Mouse (Mus musculus): ENCODE results near the gene Olfr159. TPM values are rescaled to one million over a fixed set of nuclear protein-coding genes. Genes with fewer than 3 reads are reported as not detected.

The Olfr159 gene
- polyA plus RNA-seq, 1 experiment, result not detected

DNA sequence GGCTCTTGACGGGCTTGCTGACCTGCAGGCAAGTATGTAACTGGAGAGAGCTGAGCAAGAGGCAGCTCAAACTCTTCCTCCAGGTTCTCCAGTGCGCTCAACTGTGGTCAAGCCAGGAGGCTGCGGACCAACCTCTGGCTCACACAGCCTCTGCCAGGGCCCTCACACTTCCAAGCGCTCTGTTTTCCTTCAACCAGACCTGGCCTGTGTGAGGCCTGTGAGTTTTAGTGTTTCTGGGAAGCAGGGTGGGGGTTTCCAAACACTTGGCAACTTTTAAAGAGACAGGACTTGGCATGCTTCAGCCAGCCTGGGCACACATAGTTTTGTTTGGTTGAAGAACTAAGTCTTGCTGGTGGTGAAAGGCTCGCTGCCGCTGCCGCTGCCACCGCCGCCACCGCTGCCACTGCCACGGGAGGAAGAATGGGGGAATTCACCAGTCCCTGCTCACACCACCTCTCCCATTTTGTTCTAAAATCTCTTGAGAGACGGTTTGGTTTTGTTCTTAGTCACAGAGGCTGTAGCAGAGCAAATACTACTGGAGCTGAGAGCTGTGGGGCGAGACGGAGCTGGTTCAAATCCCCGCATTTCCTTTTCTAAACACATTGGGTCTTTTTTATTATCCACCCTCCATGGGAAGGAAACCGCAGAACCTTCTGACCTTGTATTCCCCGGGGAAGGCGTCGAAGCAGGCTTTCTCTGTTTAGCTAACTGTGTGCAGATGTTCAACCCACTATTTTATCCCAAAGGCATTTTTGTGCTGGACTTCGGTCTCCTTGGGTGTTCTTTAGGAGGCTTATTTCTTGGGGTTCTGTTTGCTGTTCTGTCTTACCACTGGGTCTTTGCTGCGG is 11.0 kb downstream of the Olfr159 start:
- TF ChIP-seq CTCF (IDR thresholded peaks at IDR 0.05; ENCODE audit: borderline replicate concordance, insufficient read depth, low read length) (no peak), POLR2A (IDR thresholded peaks at IDR 0.05; ENCODE audit: low read depth, low read length) (no peak)
- Histone ChIP-seq H3K4me3 (ENCODE audit: insufficient read depth, low read length) (no peak overlapping the region), H3K27ac (ENCODE audit: insufficient read depth, low read length) (peak overlapping the region; percentile 76; the same call in 1 of the 2 replicates), H3K4me1 (ENCODE audit: control insufficient read depth, insufficient read depth, low read length) (peaks cover 10% of the 10 kb centered on the region)

DNA sequence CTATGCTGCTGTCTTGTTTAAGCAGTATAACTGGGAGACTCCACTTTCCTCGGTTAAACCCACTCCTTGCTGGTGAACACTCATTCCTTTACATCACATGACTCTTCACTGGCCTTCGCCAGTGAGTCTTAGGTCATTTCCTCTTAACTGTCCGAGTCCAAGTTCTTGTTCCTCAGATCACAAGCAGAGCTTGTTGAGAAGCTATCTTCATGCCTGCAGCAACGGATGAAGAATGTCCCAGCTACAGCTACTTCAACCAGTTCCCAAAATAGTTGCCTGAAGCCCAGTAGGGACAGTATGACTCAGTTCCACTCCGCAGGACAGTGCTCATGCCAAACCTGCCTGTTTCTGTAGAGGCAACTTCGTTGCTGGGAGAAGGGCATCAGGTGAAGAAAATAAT is 13.6 kb downstream of the Olfr159 start:
- peak overlapping the region; percentile 4; the same call in 1 of the 2 replicates for H3K27ac ChIP-seq (ENCODE audit: insufficient read depth, low read length)
- peaks cover 10% of the 10 kb centered on the region for H3K4me1 ChIP-seq (ENCODE audit: control insufficient read depth, insufficient read depth, low read length)
- no peak for TF ChIP-seq CTCF (IDR thresholded peaks at IDR 0.05; ENCODE audit: borderline replicate concordance, insufficient read depth, low read length)
- TF ChIP-seq POLR2A (IDR thresholded peaks at IDR 0.05; ENCODE audit: low read depth, low read length), result no peak
- H3K4me3 ChIP-seq (ENCODE audit: insufficient read depth, low read length), result no peak overlapping the region

DNA sequence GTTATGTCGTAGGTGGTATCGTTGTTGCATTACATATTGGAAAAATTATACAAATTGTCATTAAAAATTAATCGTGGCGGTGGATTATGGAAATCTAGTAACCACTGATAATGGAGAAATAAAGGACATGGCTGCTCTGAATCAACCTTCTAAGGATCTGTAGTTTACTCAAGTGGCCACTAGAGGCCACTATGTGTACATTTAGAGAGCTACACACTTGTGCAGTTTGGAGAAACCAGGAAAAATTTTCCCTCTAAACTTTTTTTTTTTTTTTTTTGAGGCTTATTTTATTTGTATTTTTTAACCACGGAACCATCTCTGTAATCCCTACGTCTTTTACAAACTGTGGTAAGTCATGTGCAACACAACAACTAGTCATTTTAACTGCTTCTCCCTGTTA is 25.6 kb downstream of the Olfr159 start:
- no peak overlapping the region for H3K4me3 ChIP-seq (ENCODE audit: insufficient read depth, low read length)
- H3K4me1 ChIP-seq (ENCODE audit: control insufficient read depth, insufficient read depth, low read length), result no peaks in the 10 kb centered on the region
- TF ChIP-seq POLR2A (IDR thresholded peaks at IDR 0.05; ENCODE audit: low read depth, low read length) (no peak), CTCF (IDR thresholded peaks at IDR 0.05; ENCODE audit: borderline replicate concordance, insufficient read depth, low read length) (no peak)
- no peak overlapping the region for H3K27ac ChIP-seq (ENCODE audit: insufficient read depth, low read length)

DNA sequence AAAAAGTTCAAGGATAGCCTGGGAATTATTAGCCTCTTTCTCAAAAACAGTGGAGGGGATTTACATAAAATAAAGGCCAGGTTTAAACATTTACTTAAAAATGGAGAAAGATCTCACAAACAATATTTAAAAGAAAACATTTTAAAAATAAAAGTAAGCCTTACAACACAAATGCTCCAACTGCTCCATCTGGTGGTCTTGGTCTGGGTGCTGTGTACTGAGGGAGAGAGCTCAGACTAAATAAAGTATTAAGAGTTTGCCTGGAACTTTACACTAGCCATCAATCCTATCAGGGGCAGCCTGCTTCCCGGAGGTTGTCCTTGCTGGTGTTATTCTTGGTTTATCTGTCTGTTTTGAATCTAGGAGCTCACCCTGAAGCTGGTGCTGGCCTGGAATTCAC is 27.7 kb downstream of the Olfr159 start:
- no peak for TF ChIP-seq POLR2A (IDR thresholded peaks at IDR 0.05; ENCODE audit: low read depth, low read length)
- Histone ChIP-seq H3K27ac (ENCODE audit: insufficient read depth, low read length) (no peak overlapping the region), H3K4me3 (ENCODE audit: insufficient read depth, low read length) (no peak overlapping the region)

DNA sequence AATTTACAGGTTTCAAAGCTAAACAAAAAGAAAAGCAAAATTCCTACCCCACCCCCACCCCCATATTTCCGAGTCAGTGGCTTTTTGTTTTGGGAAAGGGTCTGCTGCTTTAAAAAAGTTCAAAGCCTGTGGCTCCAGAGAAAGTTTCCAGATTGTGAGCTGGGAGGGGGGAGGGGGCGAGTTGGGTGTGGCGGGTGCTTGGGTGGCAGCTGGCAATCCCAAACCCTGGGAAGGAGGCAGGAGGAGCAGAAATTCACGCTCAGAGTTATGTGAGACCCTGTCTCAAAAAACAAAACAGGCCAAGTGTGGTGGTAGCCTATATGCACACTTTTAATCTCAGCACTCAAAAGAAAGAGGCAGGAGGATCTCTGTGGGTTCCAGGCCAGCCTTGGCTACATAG is 28.2 kb downstream of the Olfr159 start:
- Histone ChIP-seq H3K4me3 (ENCODE audit: insufficient read depth, low read length) (no peak overlapping the region), H3K4me1 (ENCODE audit: control insufficient read depth, insufficient read depth, low read length) (no peaks in the 10 kb centered on the region), H3K27ac (ENCODE audit: insufficient read depth, low read length) (no peak overlapping the region)
- TF ChIP-seq CTCF (IDR thresholded peaks at IDR 0.05; ENCODE audit: borderline replicate concordance, insufficient read depth, low read length), result no peak
- no peak for TF ChIP-seq POLR2A (IDR thresholded peaks at IDR 0.05; ENCODE audit: low read depth, low read length)

More for the DNA sequence above, 27.7 kb downstream of the Olfr159 start:
- no peaks in the 10 kb centered on the region for H3K4me1 ChIP-seq (ENCODE audit: control insufficient read depth, insufficient read depth, low read length)

DNA sequence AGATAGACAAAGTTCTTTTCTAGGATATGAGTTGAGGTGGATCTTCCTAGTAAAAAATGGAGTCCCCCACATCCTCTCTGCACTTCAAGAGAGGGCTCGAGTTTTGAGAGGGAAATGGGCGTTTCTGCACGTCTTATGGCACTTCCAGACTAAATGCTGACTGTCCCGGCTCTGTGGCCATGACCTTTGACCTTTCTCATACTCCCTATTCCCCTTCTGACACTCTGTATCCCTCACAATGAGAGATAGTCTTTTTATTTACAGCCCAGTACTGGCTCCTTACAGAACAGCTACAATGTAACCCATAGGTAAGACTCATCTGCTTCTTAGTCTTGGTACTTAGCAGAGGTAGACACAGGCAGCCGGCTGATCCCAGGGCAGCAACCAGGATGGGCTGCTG is 29.3 kb downstream of the Olfr159 start:
- no peak overlapping the region for H3K27ac ChIP-seq (ENCODE audit: insufficient read depth, low read length)

DNA sequence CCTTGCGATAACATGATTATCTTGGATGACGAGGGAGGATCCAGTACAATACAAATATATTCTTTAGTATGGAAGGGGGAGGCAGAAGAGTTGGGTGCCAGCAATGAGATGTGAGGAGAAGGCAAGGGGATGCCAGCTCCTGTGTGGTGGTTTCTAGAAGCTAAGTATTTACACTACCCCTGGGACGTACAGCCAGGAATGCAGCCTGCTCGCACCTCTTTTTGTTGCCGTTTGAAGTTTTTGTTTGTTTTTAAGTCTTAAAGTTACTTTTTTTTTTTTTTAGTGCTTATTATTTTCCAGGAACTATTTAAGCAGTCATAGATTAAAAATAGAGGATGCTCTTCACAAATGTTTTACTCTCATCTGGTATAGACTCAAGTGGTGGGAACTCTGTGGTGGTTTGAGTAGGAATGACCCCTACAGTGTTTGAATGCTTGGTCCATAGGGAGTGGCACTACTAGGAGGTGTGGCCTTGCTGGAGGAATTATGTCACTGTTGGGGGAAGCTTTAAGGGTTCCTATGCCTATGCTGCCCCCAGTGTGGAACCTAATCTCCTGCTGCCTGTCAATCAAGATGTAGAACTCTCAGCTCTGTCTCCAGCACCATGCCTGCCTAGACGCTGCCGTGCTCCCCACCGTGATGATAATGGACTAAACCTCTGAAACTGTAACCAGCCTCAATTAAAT is 31.7 kb downstream of the Olfr159 start:
- TF ChIP-seq CTCF (IDR thresholded peaks at IDR 0.05; ENCODE audit: borderline replicate concordance, insufficient read depth, low read length), result no peak
- TF ChIP-seq POLR2A (IDR thresholded peaks at IDR 0.05; ENCODE audit: low read depth, low read length), result no peak
- Histone ChIP-seq H3K4me1 (ENCODE audit: control insufficient read depth, insufficient read depth, low read length) (no peaks in the 10 kb centered on the region), H3K27ac (ENCODE audit: insufficient read depth, low read length) (no peak overlapping the region), H3K4me3 (ENCODE audit: insufficient read depth, low read length) (no peak overlapping the region)

More for the DNA sequence above, 29.3 kb downstream of the Olfr159 start:
- no peak for TF ChIP-seq POLR2A (IDR thresholded peaks at IDR 0.05; ENCODE audit: low read depth, low read length)
- no peak for TF ChIP-seq CTCF (IDR thresholded peaks at IDR 0.05; ENCODE audit: borderline replicate concordance, insufficient read depth, low read length)
- H3K4me3 ChIP-seq (ENCODE audit: insufficient read depth, low read length), result no peak overlapping the region
- H3K4me1 ChIP-seq (ENCODE audit: control insufficient read depth, insufficient read depth, low read length), result no peaks in the 10 kb centered on the region

DNA sequence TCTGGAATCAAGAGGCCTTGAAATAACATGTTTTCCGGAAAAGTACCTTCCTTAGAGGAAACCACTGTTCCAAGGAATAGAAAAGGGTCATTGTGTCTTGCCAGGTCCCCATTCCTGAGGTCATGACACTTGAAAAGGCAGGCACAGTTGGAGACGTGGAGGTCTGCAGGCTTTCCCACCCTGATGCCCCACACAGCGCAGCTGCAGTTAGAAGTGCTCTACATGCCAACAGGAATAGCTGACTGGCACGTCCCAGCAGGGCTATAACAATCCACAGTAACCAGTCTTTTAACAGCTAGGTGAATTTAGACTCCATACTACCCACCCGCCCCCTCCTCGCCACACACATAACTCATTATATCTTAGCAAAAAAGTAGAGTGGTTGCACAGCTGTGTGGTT is 33.7 kb downstream of the Olfr159 start:
- Histone ChIP-seq H3K4me1 (ENCODE audit: control insufficient read depth, insufficient read depth, low read length) (no peaks in the 10 kb centered on the region), H3K4me3 (ENCODE audit: insufficient read depth, low read length) (no peak overlapping the region), H3K27ac (ENCODE audit: insufficient read depth, low read length) (no peak overlapping the region)
- TF ChIP-seq POLR2A (IDR thresholded peaks at IDR 0.05; ENCODE audit: low read depth, low read length) (no peak), CTCF (IDR thresholded peaks at IDR 0.05; ENCODE audit: borderline replicate concordance, insufficient read depth, low read length) (no peak)

DNA sequence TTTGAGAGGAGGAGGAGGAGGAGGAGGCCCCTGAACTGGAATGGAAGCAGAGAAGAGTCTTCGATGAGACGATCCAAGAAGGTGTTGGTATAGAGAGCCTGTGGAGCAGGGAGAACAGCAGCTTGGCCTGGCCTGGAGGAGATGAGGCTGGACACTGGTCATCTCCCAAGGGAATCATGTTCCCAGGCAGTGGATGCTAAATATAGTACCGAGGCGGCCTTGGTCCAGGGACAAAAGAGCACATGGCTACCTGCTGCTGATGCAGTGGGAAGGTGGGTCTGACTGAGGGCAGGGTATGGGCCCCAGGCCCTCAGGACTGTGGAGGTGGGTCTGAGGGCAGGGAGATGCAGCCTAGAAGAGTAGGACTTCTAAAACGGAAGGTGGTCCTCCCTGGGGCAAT is 37.6 kb downstream of the Olfr159 start:
- no peak overlapping the region for H3K4me3 ChIP-seq (ENCODE audit: insufficient read depth, low read length)
- TF ChIP-seq POLR2A (IDR thresholded peaks at IDR 0.05; ENCODE audit: low read depth, low read length) (no peak), CTCF (IDR thresholded peaks at IDR 0.05; ENCODE audit: borderline replicate concordance, insufficient read depth, low read length) (no peak)
- H3K4me1 ChIP-seq (ENCODE audit: control insufficient read depth, insufficient read depth, low read length), result peaks cover 7% of the 10 kb centered on the region; the same call in 1 of the 2 replicates
- H3K27ac ChIP-seq (ENCODE audit: insufficient read depth, low read length), result no peak overlapping the region

DNA sequence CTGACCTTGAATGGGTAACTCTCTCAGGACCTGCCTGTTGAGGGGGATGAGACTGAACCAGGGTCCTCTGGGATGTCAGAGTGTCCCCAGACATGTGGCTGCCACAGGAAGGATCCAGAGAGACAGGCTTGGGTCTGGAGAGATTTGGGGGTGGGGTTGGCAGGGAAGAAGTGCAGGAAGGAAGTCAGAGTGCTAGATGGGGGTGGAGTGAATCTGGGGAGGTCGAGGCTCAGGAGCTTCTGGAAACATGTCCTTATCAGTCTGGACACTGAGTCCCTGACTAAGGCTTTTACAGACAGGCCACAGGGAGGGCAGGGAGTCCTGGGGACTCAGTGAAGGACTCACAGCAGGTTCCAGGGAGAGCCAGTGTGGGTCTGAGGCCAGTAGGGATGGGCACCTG is 38.6 kb downstream of the Olfr159 start:
- TF ChIP-seq CTCF (IDR thresholded peaks at IDR 0.05; ENCODE audit: borderline replicate concordance, insufficient read depth, low read length), result no peak
- no peak for TF ChIP-seq POLR2A (IDR thresholded peaks at IDR 0.05; ENCODE audit: low read depth, low read length)
- Histone ChIP-seq H3K27ac (ENCODE audit: insufficient read depth, low read length) (no peak overlapping the region), H3K4me1 (ENCODE audit: control insufficient read depth, insufficient read depth, low read length) (peaks cover 12% of the 10 kb centered on the region; the same call in 1 of the 2 replicates), H3K4me3 (ENCODE audit: insufficient read depth, low read length) (no peak overlapping the region)
